ENCODE assay signal across 16 mouse cellular contexts in genomic region chr19:6955424-6955823, GRCm38 (mm10). TPM values are rescaled to one million over a fixed set of nuclear protein-coding genes. Genes with fewer than 3 reads are reported as not detected.
DNase-seq lines count a peak whose midpoint lies in the region; ATAC-seq and TF ChIP-seq lines count a peak whose summit lies in the region.
"Had no signal": no experiment of that assay in that cellular context is flagged by ENCODE, and none has a peak within 500 bp of the region (broad histone marks: within the 10 kb centered on the region; RNA-seq: fewer than 3 reads in every experiment).

No protein-coding gene starts in this region.

- H3K27me3 ChIP-seq in liver, postnatal 0 days (ENCODE audit: insufficient read depth, low read length) = no peaks in the 10 kb centered on the region
- H3K27me3 ChIP-seq in liver, embryonic 11.5 days (replicated peaks; ENCODE audit: control insufficient read depth, insufficient read depth, low read length) = no peaks in the 10 kb centered on the region
- no peaks in the 10 kb centered on the region for H3K27me3 ChIP-seq in heart, embryonic 15.5 days
- no peaks in the 10 kb centered on the region for H3K27me3 ChIP-seq in stomach, postnatal 0 days (ENCODE audit: control insufficient read depth, insufficient read depth, low read length)
- H3K27me3 ChIP-seq: embryonic facial prominence, embryonic 12.5 days; kidney, embryonic 15.5 days; liver, embryonic 12.5 days; lung, embryonic 15.5 days had no signal

- H3K27ac ChIP-seq in gastrocnemius, adult 2 months = no peak overlapping the region
- no peak overlapping the region for H3K27ac ChIP-seq in liver, postnatal 0 days (ENCODE audit: low read depth)
- no peak overlapping the region for H3K27ac ChIP-seq in liver, embryonic 11.5 days (ENCODE audit: low read depth, low read length)
- peak overlapping the region; percentile 45 for H3K27ac ChIP-seq in heart, embryonic 15.5 days
- no peak overlapping the region for H3K27ac ChIP-seq in stomach, postnatal 0 days (replicated peaks)
- H3K27ac ChIP-seq: embryonic facial prominence, embryonic 12.5 days; kidney, embryonic 15.5 days; liver, embryonic 12.5 days; lung, embryonic 15.5 days had no signal

- peaks cover 16% of the 10 kb centered on the region for H3K4me1 ChIP-seq in liver, postnatal 0 days (ENCODE audit: insufficient read depth)
- H3K4me1 ChIP-seq in liver, embryonic 11.5 days (replicated peaks; ENCODE audit: control insufficient read depth, insufficient read depth, low read length) = peaks cover 14% of the 10 kb centered on the region
- H3K4me1 ChIP-seq in heart, embryonic 15.5 days (replicated peaks) = peaks cover 43% of the 10 kb centered on the region
- peaks cover 6% of the 10 kb centered on the region; the same call in 1 of the 2 replicates for H3K4me1 ChIP-seq in stomach, postnatal 0 days (replicated peaks; ENCODE audit: control insufficient read depth, insufficient read depth)

- no peak overlapping the region for H3K9ac ChIP-seq in liver, postnatal 0 days (replicated peaks)
- no peak overlapping the region for H3K9ac ChIP-seq in liver, embryonic 11.5 days (ENCODE audit: low read depth, low read length)
- H3K9ac ChIP-seq in heart, embryonic 15.5 days = 0 out of 2 replicates have a peak overlapping the region, but pooled peaks have one; percentile 14
- peak overlapping the region; percentile 31; the same call in 1 of the 2 replicates for H3K9ac ChIP-seq in stomach, postnatal 0 days (ENCODE audit: low read length)
- H3K9ac ChIP-seq: embryonic facial prominence, embryonic 12.5 days; kidney, embryonic 15.5 days; liver, embryonic 12.5 days; lung, embryonic 15.5 days had no signal

- no peak overlapping the region for H3K4me2 ChIP-seq in liver, postnatal 0 days (ENCODE audit: low read depth, low read length)
- H3K4me2 ChIP-seq in liver, embryonic 11.5 days = no peak overlapping the region
- 0 out of 2 replicates have a peak overlapping the region, but pooled peaks have one; percentile 5 for H3K4me2 ChIP-seq in heart, embryonic 15.5 days
- H3K4me2 ChIP-seq in stomach, postnatal 0 days (replicated peaks; ENCODE audit: low read depth) = no peak overlapping the region
- H3K4me2 ChIP-seq: embryonic facial prominence, embryonic 12.5 days; kidney, embryonic 15.5 days; liver, embryonic 12.5 days; lung, embryonic 15.5 days had no signal

- WGBS in liver, postnatal 0 days (ENCODE audit: insufficient replicate concordance) = 78% methylated on average over 6 of the region's 7 CpGs
- WGBS in liver, embryonic 11.5 days = 85% methylated on average over 7 of the region's 7 CpGs
- 40% methylated on average over 7 of the region's 7 CpGs for WGBS in heart, embryonic 15.5 days
- 79% methylated on average over 7 of the region's 7 CpGs for WGBS in stomach, postnatal 0 days

- H3K4me3 ChIP-seq in gastrocnemius, adult 2 months = no peak overlapping the region
- H3K4me3 ChIP-seq in liver, postnatal 0 days (ENCODE audit: low read depth, low read length) = no peak overlapping the region
- H3K4me3 ChIP-seq in liver, embryonic 11.5 days (ENCODE audit: low read depth, low read length) = no peak overlapping the region
- H3K4me3 ChIP-seq in heart, embryonic 15.5 days = no peak overlapping the region
- H3K4me3 ChIP-seq in stomach, postnatal 0 days (ENCODE audit: low read depth, low read length) = no peak overlapping the region
- H3K4me3 ChIP-seq: embryonic facial prominence, embryonic 12.5 days; kidney, embryonic 15.5 days; liver, embryonic 12.5 days; lung, embryonic 15.5 days had no signal

- TF ChIP-seq EP300 in liver, postnatal 0 days (IDR thresholded peaks at IDR 0.05; ENCODE audit: low read depth) = no peak
- no peak for TF ChIP-seq EP300 in stomach, postnatal 0 days (optimal IDR thresholded peaks at IDR 0.05)

- no peak for TF ChIP-seq CTCF in gastrocnemius, adult 2 months (IDR thresholded peaks at IDR 0.05)
- TF ChIP-seq CTCF in liver, postnatal 0 days (IDR thresholded peaks at IDR 0.05; ENCODE audit: low read depth) = peak; percentile 7; the same call in 1 of the 2 replicates
- no peak for TF ChIP-seq CTCF in stomach, postnatal 0 days (IDR thresholded peaks at IDR 0.05; ENCODE audit: low read depth)

- intact Hi-C loops in gastrocnemius, adult 2 months (cut with DNase I) = no loop called here
- intact Hi-C loops in gastrocnemius, postnatal 14 days (cut with DNase I; ENCODE audit: low total_unique reads) = no loop called here

- DNase-seq in gastrocnemius, adult 2 months = peak; percentile 22
- no peak for DNase-seq in gastrocnemius, postnatal 14 days
- DNase-seq in liver, postnatal 0 days = peak; percentile 31
- DNase-seq in liver, embryonic 11.5 days (ENCODE audit: low spot score) = no peak
- DNase-seq in stomach, postnatal 0 days (ENCODE audit: low spot score) = no peak
- DNase-seq in kidney, postnatal 25 days = no peak
- DNase-seq: cerebellum, postnatal 36 days; layer of hippocampus, postnatal 36 days had no signal

- ATAC-seq in liver, postnatal 0 days = no peak
- no peak for ATAC-seq in liver, embryonic 11.5 days (replicated peaks; ENCODE audit: low FRiP score)
- no peak; the same call in 1 of the 2 replicates for ATAC-seq in heart, embryonic 15.5 days (replicated peaks; ENCODE audit: insufficient number of reproducible peaks, insufficient read depth, low FRiP score, low read depth)
- ATAC-seq in stomach, postnatal 0 days (ENCODE audit: low FRiP score, low TSS enrichment) = no peak
- ATAC-seq: liver, embryonic 12.5 days; midbrain, embryonic 16.5 days had no signal

- H3K36me3 ChIP-seq in liver, postnatal 0 days (replicated peaks; ENCODE audit: insufficient read depth, low read length) = peaks cover 30% of the 10 kb centered on the region
- peaks cover 32% of the 10 kb centered on the region for H3K36me3 ChIP-seq in liver, embryonic 11.5 days (ENCODE audit: control insufficient read depth, insufficient read depth, low read length)
- peaks cover 49% of the 10 kb centered on the region; the same call in 1 of the 2 replicates for H3K36me3 ChIP-seq in heart, embryonic 15.5 days
- peaks cover 38% of the 10 kb centered on the region for H3K36me3 ChIP-seq in stomach, postnatal 0 days (ENCODE audit: control insufficient read depth, insufficient read depth, low read length)

- no peaks in the 10 kb centered on the region for H3K9me3 ChIP-seq in liver, postnatal 0 days (ENCODE audit: low read length)
- H3K9me3 ChIP-seq in liver, embryonic 11.5 days (ENCODE audit: control insufficient read depth, low read length) = no peaks in the 10 kb centered on the region
- H3K9me3 ChIP-seq in heart, embryonic 15.5 days (replicated peaks) = no peaks in the 10 kb centered on the region
- no peaks in the 10 kb centered on the region for H3K9me3 ChIP-seq in stomach, postnatal 0 days (ENCODE audit: control insufficient read depth, low read length)
- H3K9me3 ChIP-seq: embryonic facial prominence, embryonic 12.5 days; G1E; kidney, embryonic 15.5 days; liver, embryonic 12.5 days; lung, embryonic 15.5 days had no signal

RNA-seq across cellular contexts. Expression of gene Gpr137, which starts 13.1 kb away (rescaled TPM):
- total RNA-seq in gastrocnemius, adult 2 months (2021) = 10 to 100 TPM in 1 of 2 experiments, 1 to 10 TPM in 1; 8.2 to 13.8 TPM
- total RNA-seq in gastrocnemius, postnatal 14 days (2021) = 1 to 10 TPM; 8.9 to 9.9 TPM
- polyA plus RNA-seq in liver, postnatal 0 days (2015; fragmentation: Nextera tagmentation; extraction: Ambion mirVana) = 8.9 and 10.2 TPM in 2 replicates
- polyA plus RNA-seq in liver, embryonic 11.5 days (2014; fragmentation: Nextera tagmentation; extraction: Ambion mirVana) = 18.2 and 18.9 TPM in 2 replicates
- polyA plus RNA-seq in heart, embryonic 15.5 days (2015; fragmentation: Nextera tagmentation; extraction: Ambion mirVana) = 20.8 and 27.7 TPM in 2 replicates
- 24.7 and 28.7 TPM in 2 replicates for polyA plus RNA-seq in stomach, postnatal 0 days (2015; fragmentation: Nextera tagmentation; extraction: Ambion mirVana)

RNA-seq across cellular contexts. Expression of gene Bad, which starts 13.8 kb away (rescaled TPM):
- 10 to 100 TPM; 10.8 to 14.4 TPM for total RNA-seq in gastrocnemius, adult 2 months (2021)
- total RNA-seq in gastrocnemius, postnatal 14 days (2021) = 10 to 100 TPM; 14.2 to 14.6 TPM
- polyA plus RNA-seq in liver, postnatal 0 days (2015; fragmentation: Nextera tagmentation; extraction: Ambion mirVana) = 29.9 and 30.6 TPM in 2 replicates
- polyA plus RNA-seq in liver, embryonic 11.5 days (2014; fragmentation: Nextera tagmentation; extraction: Ambion mirVana) = 51.9 and 54.7 TPM in 2 replicates
- polyA plus RNA-seq in heart, embryonic 15.5 days (2015; fragmentation: Nextera tagmentation; extraction: Ambion mirVana) = 55.6 and 58.1 TPM in 2 replicates
- 79.0 and 82.8 TPM in 2 replicates for polyA plus RNA-seq in stomach, postnatal 0 days (2015; fragmentation: Nextera tagmentation; extraction: Ambion mirVana)

RNA-seq across cellular contexts. Expression of gene Ppp1r14b, which starts 19.3 kb away (rescaled TPM):
- 100 to 1,000 TPM; 121 to 127 TPM for total RNA-seq in gastrocnemius, adult 2 months (2021)
- 100 to 1,000 TPM; 139 to 184 TPM for total RNA-seq in gastrocnemius, postnatal 14 days (2021)
- polyA plus RNA-seq in liver, postnatal 0 days (2015; fragmentation: Nextera tagmentation; extraction: Ambion mirVana) = 48.3 and 57.2 TPM in 2 replicates
- polyA plus RNA-seq in liver, embryonic 11.5 days (2014; fragmentation: Nextera tagmentation; extraction: Ambion mirVana) = 189 and 221 TPM in 2 replicates
- polyA plus RNA-seq in heart, embryonic 15.5 days (2015; fragmentation: Nextera tagmentation; extraction: Ambion mirVana) = 136 and 138 TPM in 2 replicates
- polyA plus RNA-seq in stomach, postnatal 0 days (2015; fragmentation: Nextera tagmentation; extraction: Ambion mirVana) = 143 and 148 TPM in 2 replicates

RNA-seq across cellular contexts. Expression of gene Plcb3, which starts 20.8 kb away (rescaled TPM):
- 10 to 100 TPM in 1 of 2 experiments, 1 to 10 TPM in 1; 9.1 to 11.0 TPM for total RNA-seq in gastrocnemius, adult 2 months (2021)
- 10 to 100 TPM; 10.9 to 11.6 TPM for total RNA-seq in gastrocnemius, postnatal 14 days (2021)
- 3.5 and 3.6 TPM in 2 replicates for polyA plus RNA-seq in liver, postnatal 0 days (2015; fragmentation: Nextera tagmentation; extraction: Ambion mirVana)
- 20.6 and 23.4 TPM in 2 replicates for polyA plus RNA-seq in liver, embryonic 11.5 days (2014; fragmentation: Nextera tagmentation; extraction: Ambion mirVana)
- polyA plus RNA-seq in heart, embryonic 15.5 days (2015; fragmentation: Nextera tagmentation; extraction: Ambion mirVana) = 16.4 and 25.3 TPM in 2 replicates
- 30.0 and 33.2 TPM in 2 replicates for polyA plus RNA-seq in stomach, postnatal 0 days (2015; fragmentation: Nextera tagmentation; extraction: Ambion mirVana)

RNA-seq across cellular contexts. Expression of gene Kcnk4, which starts 21.1 kb away (rescaled TPM):
- total RNA-seq in gastrocnemius, adult 2 months (2021) = not detected
- total RNA-seq in gastrocnemius, postnatal 14 days (2021) = not detected
- polyA plus RNA-seq in liver, postnatal 0 days (2015; fragmentation: Nextera tagmentation; extraction: Ambion mirVana) = 0.06 and 0.09 TPM in 2 replicates
- polyA plus RNA-seq in liver, embryonic 11.5 days (2014; fragmentation: Nextera tagmentation; extraction: Ambion mirVana) = 0.18 and 0.38 TPM in 2 replicates
- polyA plus RNA-seq in heart, embryonic 15.5 days (2015; fragmentation: Nextera tagmentation; extraction: Ambion mirVana) = 0.14 and 1.1 TPM in 2 replicates
- polyA plus RNA-seq in stomach, postnatal 0 days (2015; fragmentation: Nextera tagmentation; extraction: Ambion mirVana) = 0.75 and 0.98 TPM in 2 replicates
- total RNA-seq: G1E; gastrocnemius, adult 8-10 months had no signal

Comparison
In these comparisons a context has a peak if more than half of its experiments do, and no peak if none do; other contexts are left out.
1. DNase-seq: peak in gastrocnemius, adult 2 months (single experiment) and liver, postnatal 0 days (single experiment); none in gastrocnemius, postnatal 14 days (single experiment), liver, embryonic 11.5 days (single experiment), stomach, postnatal 0 days (single experiment) and kidney, postnatal 25 days (0 of 2).
2. H3K9ac ChIP-seq: peak in heart, embryonic 15.5 days (single experiment) and stomach, postnatal 0 days (single experiment); none in liver, postnatal 0 days (single experiment) and liver, embryonic 11.5 days (single experiment).